Mouse (Mus musculus) hindbrain, postnatal 0 days (tissue): Measurements from ENCODE around the gene Zfp57. TPM values are rescaled to one million over a fixed set of nuclear protein-coding genes. Genes with fewer than 3 reads are reported as not detected.
"Not testable (repeated sequence)": the region's sequence is repeated elsewhere in the genome, so short reads cannot be mapped to it uniquely, and the experiment has no call there.

ENCODE experiments used
- ATAC-seq: fragments of 200-750 bp; cut with Nextera tagmentation; 2 replicates; pipeline ENCODE4 v1.8.0; 2017; ENCODE audit warnings: mild to moderate bottlenecking, moderate TSS enrichment, moderate library complexity
- DNase-seq: peaks from one replicate; pipeline ENCODE4 v3.0.0-alpha.2; 2015; ENCODE audit warnings: low spot score
- H3K27ac ChIP-seq: fragments of 300-500 bp; sonication (generic); 2 replicates; pipeline ENCODE4 v1.5.1; 2014; ENCODE audit warnings: mild to moderate bottlenecking
- H3K27me3 ChIP-seq: fragments of 300-500 bp; sonication (generic); 2 replicates; pipeline ENCODE4 v1.6.1; 2014; ENCODE audit warnings: low read length, mixed read lengths; ENCODE audit not compliant: insufficient read depth
- H3K36me3 ChIP-seq: fragments of 300-500 bp; sonication (generic); 2 replicates; pipeline ENCODE4 v1.6.1; 2014; ENCODE audit warnings: low read length, mixed read lengths; ENCODE audit not compliant: insufficient read depth
- H3K4me1 ChIP-seq: fragments of 300-500 bp; sonication (generic); 2 replicates; pipeline ENCODE4 v1.6.1; 2014; ENCODE audit warnings: antibody characterized with exemption, low read length, mixed read lengths; ENCODE audit not compliant: insufficient read depth
- H3K4me2 ChIP-seq: fragments of 300-500 bp; sonication (generic); 2 replicates; pipeline ENCODE4 v1.6.1; 2014; ENCODE audit warnings: low read depth, mild to moderate bottlenecking, low read length, moderate library complexity, mixed read lengths
- H3K4me3 ChIP-seq: fragments of 300-500 bp; sonication (generic); 2 replicates; pipeline ENCODE4 v1.5.1; 2014; ENCODE audit warnings: low read length
- H3K9ac ChIP-seq: fragments of 300-500 bp; sonication (generic); replicated peaks from 2 replicates; pipeline ENCODE4 v1.6.1; 2014; ENCODE audit warnings: mild to moderate bottlenecking, low read length, moderate library complexity, mixed read lengths
- H3K9me3 ChIP-seq: fragments of 300-500 bp; sonication (generic); 2 replicates; pipeline ENCODE4 v1.6.1; 2016; ENCODE audit warnings: low read length, mixed read lengths
- CTCF ChIP-seq: IDR thresholded peaks from 2 replicates; pipeline ENCODE4 v1.5.1; 2016; ENCODE audit warnings: antibody characterized with exemption, control low read depth, low read depth
- WGBS: fragments of 180-500 bp; shearing (Covaris S2); extraction: QIAGEN DNeasy Blood & Tissue Kit; methylation state at CpG from one replicate; pipeline ENCODE4 v1.1.7; 2014; 5-methylcytosine and 5-hydroxymethylcytosine counted together
- polyA plus RNA-seq: library from polyadenylated mRNA; unstranded; fragments of >200 nt; fragmentation: Nextera tagmentation; extraction: Ambion mirVana; gene quantifications from 2 replicates; pipeline ENCODE4 v1.2.1, GENCODE M21; 2015
- total RNA-seq: library from RNA; depleted of rRNA; stranded (reverse); fragments of >200 nt; gene quantifications from 2 replicates; pipeline ENCODE4 v1.2.3, GENCODE M21; 2014

Gene Zfp57
- total and polyA plus RNA-seq, 2 experiments from 2014 or later = 118 TPM

DNA sequence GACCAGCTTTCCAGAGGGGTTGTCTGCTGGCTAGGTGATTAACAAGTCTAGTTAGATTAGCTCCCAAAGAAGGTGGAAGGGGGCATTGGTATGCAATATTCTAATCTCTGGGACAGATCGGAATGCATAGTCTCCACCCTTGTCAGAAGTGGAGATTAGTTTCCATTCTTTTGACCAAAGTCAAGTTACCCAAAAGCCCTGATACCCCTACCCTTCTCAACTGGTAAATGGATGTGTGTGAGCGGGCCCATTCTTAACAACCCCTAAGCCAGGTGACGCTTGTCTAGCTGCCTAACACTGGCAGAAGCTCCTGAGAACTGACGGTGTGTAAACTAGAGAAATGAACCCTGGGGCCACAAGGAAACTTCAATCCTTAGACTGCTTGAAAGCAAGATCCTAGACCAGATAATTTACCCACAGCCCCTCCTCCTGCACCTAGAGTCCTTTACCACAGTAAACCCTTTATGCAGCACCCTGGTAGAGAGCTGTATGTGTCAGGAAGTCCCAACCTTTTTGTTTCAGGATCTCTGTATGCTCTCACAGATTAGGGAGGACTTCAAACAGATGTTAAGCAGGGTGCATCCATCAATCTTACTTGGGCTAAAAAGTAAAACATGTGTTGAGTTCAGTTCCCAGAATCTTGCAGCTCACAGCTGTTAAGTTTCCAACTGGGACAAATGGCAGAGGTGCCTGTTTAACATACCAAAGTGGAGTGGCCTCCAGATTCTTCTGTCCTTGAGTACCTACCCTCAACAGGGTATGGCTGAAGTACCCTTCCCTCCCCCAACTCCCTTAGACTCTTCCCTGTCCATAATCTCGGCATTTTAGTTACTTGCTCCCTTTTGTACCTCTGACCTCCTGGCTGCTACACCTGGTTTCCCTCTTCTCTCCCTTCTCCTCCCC lies 18.5 kb upstream of the Zfp57 start:
- ATAC-seq = no peak
- Histone ChIP-seq H3K4me3 (no peak overlapping the region), H3K9me3 (no peaks in the 10 kb centered on the region), H3K9ac (no peak overlapping the region), H3K4me1 (0 out of 2 replicates have a peak, but pooled peaks cover 4% of the 10 kb centered on the region), H3K27ac (no peak overlapping the region), H3K36me3 (no peaks in the 10 kb centered on the region), H3K27me3 (no peaks in the 10 kb centered on the region), H3K4me2 (no peak overlapping the region)
- 56% methylated on average over 5 of the region's 5 CpGs for WGBS
- no peak for DNase-seq
- no peak for TF ChIP-seq CTCF

DNA sequence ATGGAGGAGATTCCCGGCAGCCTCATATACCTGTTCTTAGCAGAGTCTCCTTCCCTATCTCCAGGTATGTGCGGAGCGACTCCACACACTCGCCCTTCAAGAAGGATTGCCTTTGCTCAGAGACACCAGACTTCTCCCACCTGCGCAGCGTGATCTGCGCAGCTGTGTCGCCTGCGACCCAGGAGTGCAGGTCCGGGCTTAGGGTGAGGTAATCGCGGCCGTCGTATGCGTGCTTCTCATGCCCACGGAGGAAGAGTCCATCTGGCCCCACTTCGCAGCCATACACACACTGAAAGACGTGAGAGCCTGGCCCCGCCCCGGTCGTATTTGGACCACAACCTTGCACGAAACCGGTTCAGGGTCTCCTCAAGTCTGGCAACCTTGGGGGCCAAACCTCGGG lies 12.5 kb upstream of the Zfp57 start:
- Histone ChIP-seq H3K4me2 (peak overlapping the region; percentile 38), H3K27ac (no peak overlapping the region), H3K4me1 (no peaks in the 10 kb centered on the region), H3K4me3 (peak overlapping the region; percentile 8), H3K27me3 (no peaks in the 10 kb centered on the region; the same call in 1 of the 2 replicates), H3K36me3 (no peaks in the 10 kb centered on the region), H3K9me3 (no peaks in the 10 kb centered on the region), H3K9ac (no peak overlapping the region)
- WGBS = 12% methylated on average over 24 of the region's 24 CpGs
- no peak for TF ChIP-seq CTCF
- peak; percentile 22 for DNase-seq
- peak; percentile 78 for ATAC-seq

DNA sequence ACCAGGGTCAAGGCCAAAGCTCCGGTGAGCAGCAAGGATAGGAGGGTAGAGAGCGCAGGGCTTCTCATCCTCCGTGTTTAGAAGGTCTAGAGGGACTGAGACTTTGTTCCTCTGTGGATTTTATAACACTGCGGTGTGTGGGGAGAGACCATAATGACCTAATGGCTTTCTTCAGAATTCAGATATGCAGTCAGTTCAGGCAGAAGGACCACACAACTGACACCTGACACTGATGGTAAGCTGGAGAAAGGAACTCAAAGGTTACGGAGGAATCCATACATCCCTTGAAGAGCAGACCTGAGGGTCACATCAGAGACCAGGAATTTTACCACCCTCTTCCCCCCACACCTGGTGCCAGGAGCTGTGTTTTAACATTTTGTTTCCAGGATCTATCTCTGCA lies 11.5 kb upstream of the Zfp57 start, which contains the start of gene H2-M5:
Gene H2-M5, minus strand, starts transcription at position 101 of the 400 bp plus-strand sequence.
- H3K27ac ChIP-seq = no peak within 1 kb of the TSS
- 34% methylated on average over 5 of the region's 5 CpGs for WGBS
- no peak for TF ChIP-seq CTCF
- no peaks in the 10 kb centered on the region for H3K4me1 ChIP-seq
- ATAC-seq (no peak), DNase-seq (no peak)
- H3K9me3 ChIP-seq = no peaks in the 10 kb centered on the region
- H3K4me2 ChIP-seq = peak within 1 kb of the TSS; percentile 38
- no peak within 1 kb of the TSS for H3K9ac ChIP-seq
- H3K27me3 ChIP-seq = no peaks in the 10 kb centered on the region; the same call in 1 of the 2 replicates
- peak within 1 kb of the TSS; percentile 8 for H3K4me3 ChIP-seq
- no peaks in the 10 kb centered on the region for H3K36me3 ChIP-seq

- not testable (repeated sequence) for H3K4me3 ChIP-seq, DNase-seq, H3K4me1 ChIP-seq, ATAC-seq, H3K36me3 ChIP-seq, H3K27me3 ChIP-seq, H3K9me3 ChIP-seq, H3K4me2 ChIP-seq, H3K27ac ChIP-seq, H3K9ac ChIP-seq
- WGBS = 95% methylated on average over 6 of the region's 6 CpGs
These were observed 10.3 kb upstream of the Zfp57 start for GRCm38 (mm10) chr17:36990630-36991029.

DNA sequence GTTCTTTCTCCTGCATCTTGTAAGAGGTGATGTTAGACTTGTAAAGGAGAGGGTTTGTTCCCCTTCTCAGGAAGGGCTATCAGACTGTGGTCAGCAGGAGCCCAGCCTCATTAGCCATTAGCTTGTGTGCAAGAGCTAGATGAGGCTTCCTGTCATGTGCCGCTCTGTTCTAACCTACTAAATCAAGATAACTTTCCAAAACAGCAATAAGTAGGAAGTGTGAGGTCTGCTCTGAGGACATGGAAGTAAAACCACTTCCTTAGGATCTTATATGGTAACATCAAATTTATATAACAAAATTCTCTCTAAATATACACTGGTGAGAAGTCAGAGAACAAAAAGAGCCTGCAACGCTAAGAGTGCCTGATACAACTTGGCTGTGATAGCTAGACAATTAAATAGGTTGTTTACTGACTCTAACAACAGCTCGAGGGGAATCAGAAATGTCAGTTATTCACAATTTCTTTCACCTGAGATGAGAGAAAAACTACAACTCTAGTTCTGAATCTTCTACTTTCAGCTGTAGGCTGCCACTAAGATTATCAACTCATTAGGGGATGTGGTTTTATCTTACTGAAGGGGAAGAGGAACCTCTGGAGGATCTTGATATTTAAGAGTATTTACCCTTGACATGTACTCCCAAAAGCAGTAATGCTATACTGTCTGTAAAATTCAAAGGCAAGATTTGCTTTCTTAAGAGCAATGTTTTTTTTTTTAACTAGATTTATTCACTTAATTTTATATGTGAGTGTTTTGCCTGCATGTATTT lies 8.4 kb upstream of the Zfp57 start:
- H3K27ac ChIP-seq = no peak overlapping the region
- no peaks in the 10 kb centered on the region for H3K9me3 ChIP-seq
- ATAC-seq (no peak), DNase-seq (no peak)
- no peak overlapping the region for H3K4me2 ChIP-seq
- no peak for TF ChIP-seq CTCF
- H3K9ac ChIP-seq = no peak overlapping the region
- H3K36me3 ChIP-seq = no peaks in the 10 kb centered on the region
- H3K4me3 ChIP-seq = no peak overlapping the region
- 74% methylated on average over 3 of the region's 3 CpGs for WGBS
- H3K4me1 ChIP-seq = no peaks in the 10 kb centered on the region
- H3K27me3 ChIP-seq = no peaks in the 10 kb centered on the region; the same call in 1 of the 2 replicates

DNA sequence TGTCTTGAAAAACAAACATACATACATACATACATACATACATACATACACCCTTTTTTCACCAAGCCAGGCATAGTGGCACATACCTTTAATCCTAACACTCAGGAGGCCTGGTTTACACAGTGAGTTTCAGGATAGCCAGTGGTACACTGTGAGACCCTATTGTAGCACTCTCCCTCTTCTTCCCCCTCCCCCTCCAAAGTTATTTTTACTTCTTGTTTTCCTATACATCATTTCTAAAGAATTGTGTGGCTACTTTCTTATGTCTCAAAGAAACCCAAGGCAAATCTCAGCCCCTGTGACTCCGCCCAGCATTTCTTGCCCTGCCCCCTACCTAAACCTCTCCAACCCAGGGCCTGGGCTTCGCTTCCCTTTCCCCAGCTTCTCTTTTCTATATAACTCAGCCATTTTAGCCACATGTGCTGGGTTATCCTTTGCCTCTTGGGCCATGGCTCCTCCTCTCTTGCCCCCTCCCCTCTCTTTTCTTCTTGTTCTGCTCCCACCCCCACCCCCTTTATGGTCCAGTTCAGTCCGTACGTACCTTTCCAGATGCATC lies 7.1 kb upstream of the Zfp57 start:
- Histone ChIP-seq H3K4me3 (no peak overlapping the region), H3K36me3 (no peaks in the 10 kb centered on the region), H3K27me3 (no peaks in the 10 kb centered on the region; the same call in 1 of the 2 replicates), H3K4me1 (no peaks in the 10 kb centered on the region), H3K4me2 (no peak overlapping the region), H3K9me3 (no peaks in the 10 kb centered on the region), H3K9ac (no peak overlapping the region), H3K27ac (no peak overlapping the region)
- no peak for DNase-seq
- WGBS = 95% methylated on average over 4 of the region's 4 CpGs
- TF ChIP-seq CTCF = no peak
- no peak for ATAC-seq
